ENCODE assay signal across 9 mouse cellular contexts in the genomic region with DNA sequence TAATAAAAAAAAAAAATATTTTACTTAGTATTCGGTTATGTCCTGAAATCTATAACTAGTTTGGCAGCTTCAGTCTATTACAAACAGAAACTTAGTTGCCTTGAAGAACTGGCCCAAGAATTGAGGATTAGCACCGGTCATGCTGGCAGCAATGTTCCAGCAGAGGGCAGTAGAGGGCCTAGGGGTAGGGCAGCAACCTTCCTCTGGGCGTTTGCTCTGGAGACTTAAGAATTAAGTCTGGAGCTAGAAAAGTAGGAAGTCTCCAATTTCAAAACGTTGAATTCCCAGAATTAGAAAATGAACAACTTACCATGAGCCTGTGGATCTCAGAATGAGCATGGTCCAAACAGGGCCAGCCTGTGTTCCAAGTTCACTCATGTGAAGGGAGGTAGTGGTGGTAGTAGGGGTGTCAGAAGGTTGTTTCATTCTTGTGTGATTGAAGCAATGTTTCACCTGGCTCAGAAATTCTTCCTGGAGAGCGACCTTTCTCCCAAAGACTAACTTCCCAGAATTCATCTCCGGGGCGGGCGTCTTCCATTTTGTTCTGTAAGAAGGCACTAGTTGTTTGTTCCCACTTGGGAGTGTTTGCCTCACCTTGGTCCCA. TPM values are rescaled to one million over a fixed set of nuclear protein-coding genes. Genes with fewer than 3 reads are reported as not detected.
DNase-seq lines count a peak whose midpoint lies in the region; ATAC-seq and TF ChIP-seq lines count a peak whose summit lies in the region.
"Had no signal": no experiment of that assay in that cellular context is flagged by ENCODE, and none has a peak within 500 bp of the region (broad histone marks: within the 10 kb centered on the region; RNA-seq: fewer than 3 reads in every experiment).

No protein-coding gene starts in this region.

- no peak overlapping the region for H3K27ac ChIP-seq in midbrain, postnatal 0 days (ENCODE audit: low read depth, low read length)
- H3K27ac ChIP-seq: limb, embryonic 13.5 days had no signal

- H3K27me3 ChIP-seq in Patski, result no peaks in the 10 kb centered on the region
- H3K27me3 ChIP-seq in midbrain, postnatal 0 days (ENCODE audit: insufficient read depth, low read length), result no peaks in the 10 kb centered on the region
- H3K27me3 ChIP-seq: limb, embryonic 13.5 days had no signal

- H3K4me3 ChIP-seq in midbrain, postnatal 0 days (ENCODE audit: low read depth, low read length), result no peak overlapping the region
- H3K4me3 ChIP-seq: limb, embryonic 13.5 days had no signal

- ATAC-seq in frontal cortex, adult (ENCODE audit: low TSS enrichment), result peak; percentile 45
- no peak for ATAC-seq in Patski
- peak; percentile 89 for ATAC-seq in common myeloid progenitor, adult 5-6 weeks (replicated peaks; ENCODE audit: low read depth, poor library complexity, severe bottlenecking)
- ATAC-seq in midbrain, postnatal 0 days (ENCODE audit: low FRiP score), result no peak

- CTCF ChIA-PET in Patski (lab: Charles Lee), result interaction anchor here (0.7 to 3.6 kb wide), 10 partner anchors 10 to 265 kb away, joined by 3 to 23 read pairs (median 4); no protein-coding TSS in a partner anchor

- no peaks in the 10 kb centered on the region for H3K36me3 ChIP-seq in midbrain, postnatal 0 days (ENCODE audit: insufficient read depth, low read length)
- H3K36me3 ChIP-seq: limb, embryonic 13.5 days had no signal

- no peak overlapping the region for H3K9ac ChIP-seq in midbrain, postnatal 0 days (replicated peaks; ENCODE audit: low read length, poor library complexity, severe bottlenecking)
- H3K9ac ChIP-seq: limb, embryonic 13.5 days had no signal

- peak; percentile 88 for TF ChIP-seq CTCF in Patski (IDR thresholded peaks at IDR 0.05)
- TF ChIP-seq CTCF in midbrain, postnatal 0 days (IDR thresholded peaks at IDR 0.05), result peak; percentile 68

- no peaks in the 10 kb centered on the region for H3K9me3 ChIP-seq in midbrain, postnatal 0 days (ENCODE audit: low read length)
- H3K9me3 ChIP-seq: limb, embryonic 13.5 days had no signal

- POLR2A ChIA-PET in Patski (lab: Charles Lee), result no interaction called here

- no peak overlapping the region for H3K4me2 ChIP-seq in midbrain, postnatal 0 days (ENCODE audit: low read depth, low read length, poor library complexity, severe bottlenecking)
- H3K4me2 ChIP-seq: limb, embryonic 13.5 days had no signal

- no peaks in the 10 kb centered on the region for H3K4me1 ChIP-seq in midbrain, postnatal 0 days (ENCODE audit: insufficient read depth, low read length)
- H3K4me1 ChIP-seq: limb, embryonic 13.5 days had no signal

- in situ Hi-C loops in Patski (cut with MboI; ENCODE audit: low pct_unique_long_range_greater_than_20kb), result no loop called here

- 73% methylated on average over 8 of the region's 8 CpGs for WGBS in midbrain, postnatal 0 days

- no peak for DNase-seq in frontal cortex, postnatal 14 days (ENCODE audit: low spot score in 2 of 2)
- DNase-seq in 3134 (ENCODE audit: extremely low read depth, insufficient read length, low spot score) (peak; percentile 28), Patski (ENCODE audit: low read depth, low spot score) (no peak)
- peak; percentile 93 for DNase-seq in kidney, adult 9 months
- DNase-seq in midbrain, postnatal 0 days (ENCODE audit: low spot score), result no peak
- peak; percentile 30 to 53 for DNase-seq in thymus, adult 18-20 months

RNA-seq across cellular contexts. Expression of a gene that starts 33.4 kb away (rescaled TPM):
- 92.5 TPM for polyA plus RNA-seq in Patski (2021)
- total RNA-seq in common myeloid progenitor, adult 5-6 weeks (2017), result 68.3 and 107 TPM in 2 replicates
- total RNA-seq in midbrain, postnatal 0 days (2014; rRNA removed), result 15.2 and 19.3 TPM in 2 replicates
- 35.2 and 37.1 TPM in 2 replicates for polyA plus RNA-seq in midbrain, postnatal 0 days (2015; fragmentation: Nextera tagmentation; extraction: Ambion mirVana)

Comparison
In these comparisons a context has a peak if more than half of its experiments do, and no peak if none do; other contexts are left out.
1. ATAC-seq: peak in frontal cortex, adult (single experiment) and common myeloid progenitor, adult 5-6 weeks (single experiment); none in Patski (single experiment) and midbrain, postnatal 0 days (single experiment).
2. DNase-seq: peak in 3134 (single experiment), kidney, adult 9 months (single experiment) and thymus, adult 18-20 months (2 of 2); none in frontal cortex, postnatal 14 days (0 of 2), Patski (single experiment) and midbrain, postnatal 0 days (single experiment).